Mouse (Mus musculus) subcutaneous adipose tissue, adult 2 months (tissue): ENCODE data around the gene Zfp697. TPM values are rescaled to one million over a fixed set of nuclear protein-coding genes. Genes with fewer than 3 reads are reported as not detected.

Experiments
- polyA plus RNA-seq: library from polyadenylated mRNA; depleted of rRNA; stranded (reverse); fragments of >200 nt; gene quantifications from 2 replicates; pipeline ENCODE4 v1.2.3, GENCODE M21; 2012; ENCODE audit warnings: low replicate concordance; rRNA removed

The Zfp697 gene
- 5.8 and 5.9 TPM in 2 replicates for polyA plus RNA-seq

GRCm38 (mm10) chr3:98382246-98382939, at the start of gene Zfp697:
TSS of gene Zfp697 (plus strand) at chr3:98382461.

GRCm38 (mm10) chr3:98339706-98340109, 42.6 kb upstream of the Zfp697 start, which contains the start of gene Phgdh:
TSS of gene Phgdh (minus strand) at chr3:98339990.

GRCm38 (mm10) chr3:98457026-98457425, 74.8 kb downstream of the Zfp697 start, which contains the start of gene Gm4450:
TSS of gene Gm4450 (minus strand) at chr3:98457126.

GRCm38 (mm10) chr3:98510414-98510813, 128.2 kb downstream of the Zfp697 start, which contains the start of gene Hsd3b4:
TSS of gene Hsd3b4 (minus strand) at chr3:98510514.

GRCm38 (mm10) chr3:98588707-98589106, 206.4 kb downstream of the Zfp697 start, which contains the start of gene Gm10681:
TSS of gene Gm10681 (minus strand) at chr3:98588807.

GRCm38 (mm10) chr3:98630152-98630551, 247.9 kb downstream of the Zfp697 start, which contains the start of gene Hsd3b5:
TSS of gene Hsd3b5 (minus strand) at chr3:98630252.

GRCm38 (mm10) chr3:98724376-98724775, 342.1 kb downstream of the Zfp697 start, which contains the start of gene Hsd3b2:
TSS of gene Hsd3b2 (minus strand) at chr3:98724543.

Other genes with a start within 250 kb of the Zfp697 start
- gene Adam30, start 221.8 kb upstream of the Zfp697 start, polyA plus RNA-seq, result not detected in 2 replicates
- not detected in 2 replicates for gene Reg4, start 160.3 kb upstream of the Zfp697 start, polyA plus RNA-seq
- 8.4 and 27.1 TPM in 2 replicates for gene Hmgcs2, start 102.0 kb upstream of the Zfp697 start, polyA plus RNA-seq
- 150 and 590 TPM in 2 replicates for gene Phgdh, start 42.5 kb upstream of the Zfp697 start, polyA plus RNA-seq
- not detected in 2 replicates for gene Gm4450, start 74.7 kb downstream of the Zfp697 start, polyA plus RNA-seq
- not detected in 2 replicates for gene Hsd3b4, start 128.1 kb downstream of the Zfp697 start, polyA plus RNA-seq
- not detected in 2 replicates for gene Gm10681, start 206.3 kb downstream of the Zfp697 start, polyA plus RNA-seq
- not detected in 2 replicates for gene Hsd3b5, start 247.8 kb downstream of the Zfp697 start, polyA plus RNA-seq